Mouse (Mus musculus) olfactory bulb, adult 2 months (tissue): ENCODE results near the gene Apba1. TPM values are rescaled to one million over a fixed set of nuclear protein-coding genes. Genes with fewer than 3 reads are reported as not detected.

Source experiments
- H3K27ac ChIP-seq: fragments of 200-500 bp; 2 replicates; pipeline ENCODE4 v1.5.1; 2012; ENCODE audit warnings: low read depth, low read length; ENCODE audit not compliant: insufficient read depth
- H3K4me1 ChIP-seq: fragments of 200-500 bp; 2 replicates; pipeline ENCODE4 v1.6.1; 2012; ENCODE audit warnings: low read length; ENCODE audit not compliant: control insufficient read depth, insufficient read depth
- H3K4me3 ChIP-seq: fragments of 200-500 bp; 2 replicates; pipeline ENCODE4 v1.5.1; 2012; ENCODE audit warnings: mild to moderate bottlenecking, low read depth, low read length, moderate library complexity; ENCODE audit not compliant: insufficient read depth
- CTCF ChIP-seq: fragments of 200-500 bp; IDR thresholded peaks from 2 replicates; pipeline ENCODE4 v1.5.1; 2012; ENCODE audit warnings: low read depth, mild to moderate bottlenecking, low read length, moderate library complexity; ENCODE audit not compliant: insufficient read depth
- POLR2A ChIP-seq: fragments of 200-500 bp; IDR thresholded peaks from 2 replicates; pipeline ENCODE4 v1.6.1; 2012; ENCODE audit warnings: mild to moderate bottlenecking, low read depth, low read length, moderate library complexity; ENCODE audit not compliant: insufficient read depth
- WGBS: fragments of 180-500 bp; shearing (Covaris S2); methylation state at CpG from one replicate; pipeline ENCODE4 v1.1.7; 2018; 5-methylcytosine and 5-hydroxymethylcytosine counted together
- polyA plus RNA-seq: library from polyadenylated mRNA; stranded (reverse); fragments of >200 nt; gene quantifications from 2 replicates; pipeline ENCODE4 v1.2.4, GENCODE M21; 2012; ENCODE audit warnings: low replicate concordance; ENCODE audit not compliant: missing spikeins, insufficient read depth, insufficient read length

The Apba1 gene
- polyA plus RNA-seq, 1 experiment = 45.8 TPM

DNA sequence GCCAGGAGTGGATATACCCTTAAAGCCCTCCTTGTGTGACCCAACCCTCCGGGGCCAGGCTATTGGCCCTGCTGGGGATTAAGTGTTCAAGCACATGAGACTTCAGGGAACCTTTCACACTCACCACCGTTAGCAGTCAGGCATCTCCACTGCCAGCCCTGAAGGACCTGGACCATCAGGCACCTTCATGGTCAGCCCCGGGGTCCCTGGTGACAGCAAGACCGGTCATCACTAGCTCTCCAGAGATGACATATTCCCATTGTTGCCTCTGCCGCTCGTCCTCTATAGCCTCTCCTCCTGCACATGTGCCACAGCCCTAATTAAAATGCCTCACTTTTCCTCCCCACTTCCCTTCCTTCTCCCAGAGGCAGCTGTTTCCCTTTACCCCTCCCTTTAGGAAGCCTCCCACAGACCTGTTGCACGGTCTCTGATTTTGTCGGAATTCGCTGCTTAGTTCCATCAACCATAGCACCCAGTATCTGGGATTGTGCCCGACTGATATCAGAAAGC lies 205.8 kb downstream of the Apba1 start:
- WGBS = 46% methylated on average over 10 of the region's 10 CpGs
- H3K4me3 ChIP-seq = no peak overlapping the region
- TF ChIP-seq POLR2A (no peak), CTCF (no peak)

DNA sequence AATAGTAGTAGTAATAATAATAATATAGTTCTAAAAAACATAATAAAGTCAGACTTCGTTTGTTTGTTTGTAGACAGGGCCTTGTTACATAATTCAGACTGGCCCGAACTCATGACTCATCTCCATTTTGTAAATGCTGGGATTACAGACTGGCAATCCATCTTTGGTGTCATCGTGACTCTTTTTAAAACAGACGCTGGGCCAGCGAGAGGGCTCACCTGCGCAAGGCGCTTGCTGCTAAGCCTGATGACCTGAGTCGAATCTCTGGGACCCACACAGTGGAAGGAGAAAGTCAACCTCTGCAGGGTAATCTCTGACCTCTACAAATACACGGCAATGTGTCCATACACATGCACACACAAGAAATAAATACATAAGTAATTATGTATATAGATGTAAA lies 207.7 kb downstream of the Apba1 start:
- TF ChIP-seq POLR2A (no peak), CTCF (no peak)
- H3K27ac ChIP-seq = no peak overlapping the region
- no peak overlapping the region for H3K4me3 ChIP-seq
- peaks cover 9% of the 10 kb centered on the region for H3K4me1 ChIP-seq
- WGBS = 96% methylated on average over 9 of the region's 9 CpGs

More for the DNA sequence above, 205.8 kb downstream of the Apba1 start:
- H3K27ac ChIP-seq = no peak overlapping the region
- peaks cover 14% of the 10 kb centered on the region for H3K4me1 ChIP-seq

GRCm38 (mm10) chr19:23967156-23967555 lies 208.5 kb downstream of the Apba1 start:
- no peak overlapping the region for H3K4me3 ChIP-seq
- 18% methylated on average over 2 of the region's 2 CpGs for WGBS
- H3K4me1 ChIP-seq = peaks cover 9% of the 10 kb centered on the region
- TF ChIP-seq POLR2A (no peak), CTCF (no peak)
- H3K27ac ChIP-seq = no peak overlapping the region

GRCm38 (mm10) chr19:23968125-23968861 lies 209.6 kb downstream of the Apba1 start:
- TF ChIP-seq CTCF = no peak
- TF ChIP-seq POLR2A = no peak
- Histone ChIP-seq H3K27ac (no peak overlapping the region), H3K4me1 (peaks cover 14% of the 10 kb centered on the region), H3K4me3 (no peak overlapping the region)
- WGBS = 81% methylated on average over 5 of the region's 5 CpGs

- no peak overlapping the region for H3K27ac ChIP-seq
- H3K4me1 ChIP-seq = peaks cover 17% of the 10 kb centered on the region
- H3K4me3 ChIP-seq = no peak overlapping the region
- WGBS = 95% methylated on average over 2 of the region's 2 CpGs
- TF ChIP-seq POLR2A = no peak
- TF ChIP-seq CTCF = no peak
Observed at GRCm38 (mm10) chr19:23968862-23969225, 210.2 kb downstream of the Apba1 start.

DNA sequence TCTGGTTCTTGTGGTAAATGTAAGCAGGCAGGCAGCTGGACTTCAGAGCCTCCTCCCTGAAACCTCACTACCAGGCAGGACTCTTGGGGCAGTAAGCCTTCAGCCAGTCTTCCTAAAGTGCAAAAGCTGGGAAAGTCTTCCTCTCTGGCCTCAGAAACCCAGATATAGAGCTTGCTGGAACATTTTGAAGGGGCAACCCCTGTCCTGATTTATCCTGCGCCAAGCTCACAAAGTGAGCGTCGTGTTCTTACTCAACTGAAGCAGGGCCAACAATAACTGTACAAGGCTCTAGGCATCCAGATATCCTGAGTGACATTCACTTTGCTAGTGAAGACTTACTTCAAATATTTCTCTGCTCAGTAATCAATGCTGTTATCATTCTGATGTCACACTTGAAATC lies 211.7 kb downstream of the Apba1 start:
- no peak overlapping the region for H3K27ac ChIP-seq
- no peak for TF ChIP-seq POLR2A
- no peak for TF ChIP-seq CTCF
- 94% methylated on average over 3 of the region's 3 CpGs for WGBS
- H3K4me1 ChIP-seq = peaks cover 11% of the 10 kb centered on the region
- H3K4me3 ChIP-seq = no peak overlapping the region

- H3K4me3 ChIP-seq = no peak overlapping the region
- WGBS = 93% methylated on average over 7 of the region's 7 CpGs
- no peak for TF ChIP-seq CTCF
- TF ChIP-seq POLR2A = no peak
- H3K4me1 ChIP-seq = peaks cover 11% of the 10 kb centered on the region
- no peak overlapping the region for H3K27ac ChIP-seq
Observed at GRCm38 (mm10) chr19:23971391-23971790, 212.7 kb downstream of the Apba1 start.

DNA sequence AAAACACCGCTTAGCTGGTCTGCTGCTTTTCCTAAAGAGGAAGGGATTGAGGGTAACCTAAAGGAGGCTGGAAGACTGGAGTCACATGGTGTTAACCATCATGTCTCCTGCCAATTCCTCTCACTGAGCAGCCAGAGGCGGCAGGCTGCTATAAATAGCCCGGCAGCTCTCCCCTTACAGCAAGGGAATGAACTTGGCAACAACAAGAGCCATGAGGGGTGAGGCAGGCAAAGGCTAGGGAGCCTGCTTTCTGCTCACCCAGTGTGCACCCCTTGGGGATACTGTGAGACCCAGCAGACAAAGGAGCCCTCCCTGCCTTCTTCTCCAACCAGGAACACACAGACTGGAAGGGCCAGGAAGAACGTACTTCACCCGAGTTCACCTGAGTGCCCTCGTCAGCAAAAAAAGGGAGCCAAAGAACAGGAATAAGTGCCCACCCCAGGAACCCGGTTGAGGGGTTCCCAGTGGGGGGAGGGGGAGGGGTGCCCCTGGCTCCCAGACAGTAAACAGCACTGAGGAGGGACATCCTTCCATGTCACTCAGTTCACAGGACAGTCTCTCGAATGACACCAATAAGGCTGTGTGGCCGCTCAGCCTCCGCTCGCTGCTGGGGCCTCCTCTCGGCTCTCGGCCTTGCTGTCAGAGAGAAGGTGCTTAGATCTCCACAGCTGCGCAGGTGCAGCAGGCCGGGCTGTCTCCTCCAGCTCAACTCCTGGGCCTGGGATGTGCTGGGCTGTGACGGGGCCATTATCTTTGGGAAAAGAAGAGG lies 214.4 kb downstream of the Apba1 start:
- Histone ChIP-seq H3K27ac (no peak overlapping the region), H3K4me3 (no peak overlapping the region), H3K4me1 (peaks cover 8% of the 10 kb centered on the region)
- WGBS = 58% methylated on average over 16 of the region's 16 CpGs
- no peak for TF ChIP-seq CTCF
- TF ChIP-seq POLR2A = no peak

DNA sequence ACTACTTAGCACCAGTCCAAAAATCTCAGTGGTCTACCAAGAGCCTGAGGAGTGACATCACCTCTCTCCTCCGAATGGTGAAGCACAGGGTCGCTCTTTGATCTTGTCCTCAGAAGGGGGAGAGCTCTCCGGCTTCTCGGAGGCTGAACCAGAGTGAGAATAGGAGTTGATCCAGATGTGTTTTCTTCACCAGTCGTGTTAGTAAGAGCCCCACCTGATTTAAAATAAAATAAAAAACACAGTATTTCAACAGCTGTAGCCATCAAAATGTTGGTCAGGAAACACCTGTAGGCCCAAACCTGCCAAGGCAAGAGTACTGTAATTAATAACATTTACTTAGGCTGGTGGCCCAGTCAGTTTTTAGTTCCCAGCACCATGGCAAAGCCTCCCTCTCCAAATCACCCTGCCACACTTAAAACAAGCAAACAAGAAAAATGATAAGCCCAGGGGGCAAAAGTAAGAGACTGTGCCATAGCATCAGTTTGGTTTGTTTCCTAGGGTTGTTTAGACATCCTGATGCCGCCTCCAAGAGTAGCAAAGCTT lies 219.3 kb downstream of the Apba1 start:
- H3K4me1 ChIP-seq = peaks cover 6% of the 10 kb centered on the region
- WGBS = 89% methylated on average over 6 of the region's 6 CpGs
- no peak overlapping the region for H3K27ac ChIP-seq
- TF ChIP-seq POLR2A (no peak), CTCF (no peak)
- H3K4me3 ChIP-seq = no peak overlapping the region
